Mouse (Mus musculus) kidney, adult 2 months (tissue): ENCODE data around the gene Apobec1.

ENCODE experiments used
- CTCF ChIP-seq: fragments of 200-500 bp; conservative IDR thresholded peaks from 2 replicates; pipeline ENCODE4 v1.5.1; 2011; ENCODE audit warnings: low read depth, mild to moderate bottlenecking, control low read depth, low read length, moderate library complexity, mixed read lengths; ENCODE audit not compliant: insufficient read depth, insufficient read length
- POLR2A ChIP-seq: fragments of 200-500 bp; IDR thresholded peaks from one replicate; pipeline ENCODE4 v1.6.1; 2011; ENCODE audit warnings: low read depth, low read length, control low read depth

DNA sequence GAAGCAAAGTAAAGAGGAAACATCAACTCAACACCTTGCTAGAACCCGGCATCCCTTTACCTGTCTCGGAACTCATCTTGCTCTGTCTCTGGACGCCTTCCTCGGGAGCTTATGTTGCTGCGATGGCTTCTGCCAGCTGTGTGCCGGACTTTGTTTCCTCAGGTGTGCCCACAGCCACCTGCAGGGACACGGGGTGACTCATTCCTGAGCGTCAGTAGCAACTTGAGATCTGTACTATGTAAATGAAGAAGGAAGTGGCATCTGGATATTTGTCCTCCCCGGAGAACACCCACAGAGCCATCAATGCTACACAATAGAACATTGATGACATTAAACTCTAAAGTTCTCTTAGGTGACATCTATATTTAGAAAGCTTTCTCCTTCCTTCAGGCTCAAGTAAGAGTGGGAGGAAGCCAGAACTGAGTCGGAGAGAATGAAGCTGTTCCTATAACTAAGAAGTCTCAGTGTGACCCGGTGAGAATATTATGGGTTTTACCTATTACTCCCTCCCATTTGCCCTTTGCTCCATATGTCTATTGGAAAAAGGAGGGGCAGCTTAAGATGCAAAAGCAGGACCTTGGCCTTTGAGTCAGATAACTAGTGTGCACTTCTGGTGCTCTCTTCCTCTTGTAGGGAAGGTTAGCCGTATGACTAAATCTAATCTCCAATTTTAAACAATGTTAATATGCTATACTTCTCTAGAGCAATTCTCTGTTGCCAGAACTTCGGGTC lies 11.1 kb downstream of the Apobec1 start:
- no peak for TF ChIP-seq CTCF
- TF ChIP-seq POLR2A, result no peak
